Mouse (Mus musculus): ENCODE measurements at regions not wholly inside any gene's neighbourhood (a gene's known extent, or its start where the extent isn't known, plus 50 kb on each side); places are given as distances from the start of the nearest gene placed in this dataset.

- Histone ChIP-seq H3K4me3 (no peak overlapping the region), H3K27me3 (no peaks in the 10 kb centered on the region), H3K9ac (no peak overlapping the region), H3K36me3 (no peaks in the 10 kb centered on the region), H3K9me3 (no peaks in the 10 kb centered on the region), H3K4me1 (no peaks in the 10 kb centered on the region), H3K27ac (no peak overlapping the region), H3K4me2 (no peak overlapping the region)
- WGBS = 57% methylated on average over 7 of the region's 7 CpGs
- ATAC-seq (ENCODE audit: insufficient number of reproducible peaks, insufficient read depth, low FRiP score, low TSS enrichment, low read depth) = no peak
Observed at GRCm38 (mm10) chr8:116252455-116253216, 252.1 kb upstream of the Dynlrb2 start.

- H3K4me1 ChIP-seq = no peaks in the 10 kb centered on the region
- whole genome bisulfite sequencing = 74% methylated on average over 1 of the region's 1 CpGs
- H3K36me3 ChIP-seq = no peaks in the 10 kb centered on the region
- no peak overlapping the region for H3K27ac ChIP-seq
- no peaks in the 10 kb centered on the region for H3K9me3 ChIP-seq
- no peak overlapping the region for H3K4me2 ChIP-seq
- ATAC-seq (ENCODE audit: insufficient number of reproducible peaks, insufficient read depth, low FRiP score, low TSS enrichment, low read depth) = no peak
- H3K27me3 ChIP-seq = no peaks in the 10 kb centered on the region
- H3K9ac ChIP-seq = no peak overlapping the region
- no peak overlapping the region for H3K4me3 ChIP-seq
Observed at GRCm38 (mm10) chr8:116248398-116248797, 256.4 kb upstream of the Dynlrb2 start.

GRCm38 (mm10) chr8:116243493-116243892 is 261.3 kb upstream of the Dynlrb2 start:
- H3K9ac ChIP-seq = no peak overlapping the region
- H3K27ac ChIP-seq = no peak overlapping the region
- no peaks in the 10 kb centered on the region for H3K9me3 ChIP-seq
- WGBS = 71% methylated on average over 8 of the region's 8 CpGs
- peaks cover 10% of the 10 kb centered on the region for H3K4me1 ChIP-seq
- H3K4me2 ChIP-seq = no peak overlapping the region
- no peak overlapping the region for H3K4me3 ChIP-seq
- H3K36me3 ChIP-seq = no peaks in the 10 kb centered on the region
- ATAC-seq (ENCODE audit: insufficient number of reproducible peaks, insufficient read depth, low FRiP score, low TSS enrichment, low read depth) = no peak
- peaks cover 12% of the 10 kb centered on the region; the same call in 1 of the 2 replicates for H3K27me3 ChIP-seq

GRCm38 (mm10) chr8:116242972-116243371 is 261.8 kb upstream of the Dynlrb2 start:
- Histone ChIP-seq H3K27ac (no peak overlapping the region), H3K36me3 (no peaks in the 10 kb centered on the region), H3K4me3 (no peak overlapping the region), H3K9ac (no peak overlapping the region), H3K4me2 (no peak overlapping the region), H3K4me1 (peaks cover 10% of the 10 kb centered on the region), H3K9me3 (no peaks in the 10 kb centered on the region), H3K27me3 (peaks cover 12% of the 10 kb centered on the region; the same call in 1 of the 2 replicates)
- ATAC-seq (ENCODE audit: insufficient number of reproducible peaks, insufficient read depth, low FRiP score, low TSS enrichment, low read depth) = no peak
- WGBS = 77% methylated on average over 5 of the region's 5 CpGs

GRCm38 (mm10) chr8:116241987-116242242 is 262.9 kb upstream of the Dynlrb2 start:
- Histone ChIP-seq H3K4me3 (no peak overlapping the region), H3K27ac (no peak overlapping the region), H3K36me3 (no peaks in the 10 kb centered on the region), H3K9me3 (no peaks in the 10 kb centered on the region), H3K4me2 (no peak overlapping the region), H3K9ac (no peak overlapping the region), H3K27me3 (peaks cover 12% of the 10 kb centered on the region; the same call in 1 of the 2 replicates), H3K4me1 (peaks cover 10% of the 10 kb centered on the region)
- 82% methylated on average over 5 of the region's 5 CpGs for WGBS
- no peak for ATAC-seq (ENCODE audit: insufficient number of reproducible peaks, insufficient read depth, low FRiP score, low TSS enrichment, low read depth)

- Histone ChIP-seq H3K36me3 (no peaks in the 10 kb centered on the region), H3K4me1 (peaks cover 10% of the 10 kb centered on the region), H3K4me3 (no peak overlapping the region), H3K9me3 (no peaks in the 10 kb centered on the region), H3K4me2 (no peak overlapping the region), H3K9ac (no peak overlapping the region), H3K27ac (no peak overlapping the region), H3K27me3 (peaks cover 12% of the 10 kb centered on the region; the same call in 1 of the 2 replicates)
- 45% methylated on average over 11 of the region's 11 CpGs for WGBS
- no peak for ATAC-seq (ENCODE audit: insufficient number of reproducible peaks, insufficient read depth, low FRiP score, low TSS enrichment, low read depth)
Observed at GRCm38 (mm10) chr8:116241146-116241986, 263.4 kb upstream of the Dynlrb2 start.

- Histone ChIP-seq H3K27ac (no peak overlapping the region), H3K4me1 (peaks cover 10% of the 10 kb centered on the region), H3K27me3 (peaks cover 12% of the 10 kb centered on the region; the same call in 1 of the 2 replicates), H3K9ac (no peak overlapping the region), H3K4me2 (no peak overlapping the region), H3K36me3 (no peaks in the 10 kb centered on the region), H3K4me3 (no peak overlapping the region), H3K9me3 (no peaks in the 10 kb centered on the region)
- ATAC-seq (ENCODE audit: insufficient number of reproducible peaks, insufficient read depth, low FRiP score, low TSS enrichment, low read depth) = no peak
- 74% methylated on average over 1 of the region's 1 CpGs for WGBS
Observed at GRCm38 (mm10) chr8:116238670-116239069, 266.1 kb upstream of the Dynlrb2 start.

- H3K36me3 ChIP-seq = no peaks in the 10 kb centered on the region
- no peak overlapping the region for H3K4me3 ChIP-seq
- peaks cover 10% of the 10 kb centered on the region for H3K4me1 ChIP-seq
- H3K4me2 ChIP-seq = no peak overlapping the region
- no peak for ATAC-seq (ENCODE audit: insufficient number of reproducible peaks, insufficient read depth, low FRiP score, low TSS enrichment, low read depth)
- peaks cover 12% of the 10 kb centered on the region; the same call in 1 of the 2 replicates for H3K27me3 ChIP-seq
- WGBS = 89% methylated on average over 3 of the region's 3 CpGs
- H3K9ac ChIP-seq = no peak overlapping the region
- H3K9me3 ChIP-seq = no peaks in the 10 kb centered on the region
- no peak overlapping the region for H3K27ac ChIP-seq
Observed at GRCm38 (mm10) chr8:116237561-116238100, 267.1 kb upstream of the Dynlrb2 start.

- Histone ChIP-seq H3K4me2 (no peak overlapping the region), H3K9me3 (no peaks in the 10 kb centered on the region), H3K4me3 (no peak overlapping the region), H3K4me1 (peaks cover 4% of the 10 kb centered on the region; the same call in 1 of the 2 replicates), H3K27ac (no peak overlapping the region), H3K27me3 (no peaks in the 10 kb centered on the region), H3K36me3 (no peaks in the 10 kb centered on the region), H3K9ac (no peak overlapping the region)
- no peak for ATAC-seq (ENCODE audit: insufficient number of reproducible peaks, insufficient read depth, low FRiP score, low TSS enrichment, low read depth)
- 28% methylated on average over 5 of the region's 5 CpGs for WGBS
Observed at GRCm38 (mm10) chr8:116229654-116230136, 275.1 kb upstream of the Dynlrb2 start.

- WGBS = 71% methylated on average over 11 of the region's 11 CpGs
- no peak overlapping the region for H3K4me2 ChIP-seq
- H3K27me3 ChIP-seq = no peaks in the 10 kb centered on the region
- no peaks in the 10 kb centered on the region for H3K36me3 ChIP-seq
- no peak overlapping the region for H3K27ac ChIP-seq
- peaks cover 4% of the 10 kb centered on the region; the same call in 1 of the 2 replicates for H3K4me1 ChIP-seq
- no peaks in the 10 kb centered on the region for H3K9me3 ChIP-seq
- no peak for ATAC-seq (ENCODE audit: insufficient number of reproducible peaks, insufficient read depth, low FRiP score, low TSS enrichment, low read depth)
- no peak overlapping the region for H3K4me3 ChIP-seq
- no peak overlapping the region for H3K9ac ChIP-seq
Observed at GRCm38 (mm10) chr8:116227003-116227402, 277.8 kb upstream of the Dynlrb2 start.

GRCm38 (mm10) chr8:116223235-116223634 is 281.5 kb upstream of the Dynlrb2 start:
- no peak overlapping the region for H3K4me3 ChIP-seq
- no peaks in the 10 kb centered on the region for H3K4me1 ChIP-seq

More at GRCm38 (mm10) chr8:116223235-116223634, 281.5 kb upstream of the Dynlrb2 start:
- H3K27ac ChIP-seq = no peak overlapping the region
- H3K27me3 ChIP-seq = no peaks in the 10 kb centered on the region
- ATAC-seq (ENCODE audit: insufficient number of reproducible peaks, insufficient read depth, low FRiP score, low TSS enrichment, low read depth) = no peak
- no peaks in the 10 kb centered on the region for H3K36me3 ChIP-seq
- H3K9ac ChIP-seq = no peak overlapping the region
- no peak overlapping the region for H3K4me2 ChIP-seq
- WGBS = 100% methylated on average over 2 of the region's 2 CpGs
- no peaks in the 10 kb centered on the region for H3K9me3 ChIP-seq
